ENCODE assay signal across 28 mouse cellular contexts in the genomic region with DNA sequence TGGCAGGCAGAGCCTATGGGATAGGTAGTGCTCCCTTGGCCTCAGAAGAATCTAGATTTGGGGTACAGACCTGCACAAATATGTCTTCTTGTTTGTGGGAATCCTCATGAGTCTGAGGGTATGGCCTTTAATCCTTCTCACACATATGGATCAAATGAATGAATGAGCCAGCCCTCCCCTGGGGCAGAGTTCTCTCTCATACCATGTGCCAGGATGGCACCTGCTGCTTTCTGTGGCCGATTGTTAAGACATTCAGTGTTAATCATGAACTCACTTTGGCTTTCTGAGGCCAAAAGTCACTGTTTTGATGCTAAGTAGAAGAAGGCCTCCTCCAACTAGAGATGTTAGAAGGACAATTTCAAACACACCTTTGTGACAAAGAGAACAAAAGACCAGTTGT.
DNase-seq lines count a peak whose midpoint lies in the region; ATAC-seq and TF ChIP-seq lines count a peak whose summit lies in the region.
"Had no signal": no experiment of that assay in that cellular context is flagged by ENCODE, and none has a peak within 500 bp of the region (broad histone marks: within the 10 kb centered on the region; RNA-seq: fewer than 3 reads in every experiment).

No protein-coding gene starts in this region.

- H3K36me3 ChIP-seq in heart, embryonic 12.5 days, result no peaks in the 10 kb centered on the region
- no peaks in the 10 kb centered on the region for H3K36me3 ChIP-seq in kidney, adult 2 months (ENCODE audit: control insufficient read depth, insufficient read depth, low read length)
- H3K36me3 ChIP-seq in kidney, embryonic 16.5 days (ENCODE audit: insufficient read depth, low read length), result no peaks in the 10 kb centered on the region
- H3K36me3 ChIP-seq: embryonic facial prominence, embryonic 10.5 days; embryonic facial prominence, embryonic 13.5 days; heart, embryonic 13.5 days had no signal

- H3K4me2 ChIP-seq in heart, embryonic 12.5 days, result no peak overlapping the region
- H3K4me2 ChIP-seq in kidney, embryonic 16.5 days (replicated peaks; ENCODE audit: low read depth, low read length), result no peak overlapping the region
- H3K4me2 ChIP-seq: embryonic facial prominence, embryonic 13.5 days; forebrain, embryonic 13.5 days; heart, embryonic 13.5 days; hindbrain, embryonic 14.5 days had no signal

- 68% methylated on average over 1 of the region's 1 CpGs for WGBS in heart, embryonic 12.5 days
- WGBS in kidney, adult 2 months, result 35% methylated on average over 1 of the region's 1 CpGs
- 66% methylated on average over 1 of the region's 1 CpGs for WGBS in kidney, embryonic 16.5 days

- DNase-seq in heart, adult 11 months, result peak; percentile 41
- peak; percentile 84 for DNase-seq in kidney, adult 2 months
- peak; percentile 59 for DNase-seq in kidney, postnatal 14 days
- no peak for DNase-seq in left cerebral cortex, adult 8-10 months (ENCODE audit: low spot score in 2 of 2)
- DNase-seq in testis, postnatal 14 days (ENCODE audit: low spot score), result no peak
- DNase-seq: adrenal gland, adult 2 months; adrenal gland, postnatal 14 days; B cell, adult 2 months; cerebellum, adult 11 months; cerebellum, adult 8-10 months; cerebellum, postnatal 10 days; cerebellum, postnatal 36 days; embryo, embryonic 11 days; gastrocnemius, adult 2 months; gastrocnemius, postnatal 14 days; heart, adult 18-20 months; heart, postnatal 14 days; heart, postnatal 4 days had no signal

- peaks cover 4% of the 10 kb centered on the region; the same call in 1 of the 2 replicates for H3K4me1 ChIP-seq in heart, embryonic 12.5 days (replicated peaks)
- H3K4me1 ChIP-seq in kidney, adult 2 months (ENCODE audit: control insufficient read depth, insufficient read depth, low read length), result peaks cover 6% of the 10 kb centered on the region
- no peaks in the 10 kb centered on the region for H3K4me1 ChIP-seq in kidney, embryonic 16.5 days (ENCODE audit: insufficient read depth, low read length)
- H3K4me1 ChIP-seq: embryonic facial prominence, embryonic 10.5 days; embryonic facial prominence, embryonic 13.5 days; forebrain, embryonic 13.5 days had no signal

- no peak overlapping the region for H3K4me3 ChIP-seq in heart, embryonic 12.5 days
- no peak overlapping the region for H3K4me3 ChIP-seq in kidney, adult 2 months (ENCODE audit: insufficient read depth, low read depth, low read length)
- no peak overlapping the region for H3K4me3 ChIP-seq in kidney, embryonic 16.5 days (ENCODE audit: low read length)
- H3K4me3 ChIP-seq: embryonic facial prominence, embryonic 10.5 days; embryonic facial prominence, embryonic 13.5 days; erythroblast, embryonic 14.5 days; forebrain, embryonic 13.5 days; gastrocnemius, adult 2 months; heart, embryonic 13.5 days had no signal

- H3K27me3 ChIP-seq in heart, embryonic 12.5 days (replicated peaks), result no peaks in the 10 kb centered on the region
- H3K27me3 ChIP-seq in kidney, adult 2 months (replicated peaks; ENCODE audit: control insufficient read depth, insufficient read depth, low read length), result no peaks in the 10 kb centered on the region
- no peaks in the 10 kb centered on the region for H3K27me3 ChIP-seq in kidney, embryonic 16.5 days (ENCODE audit: insufficient read depth, low read length)
- H3K27me3 ChIP-seq: embryonic facial prominence, embryonic 13.5 days; forebrain, embryonic 13.5 days; heart, embryonic 13.5 days had no signal

- no peak for ATAC-seq in heart, embryonic 12.5 days (ENCODE audit: insufficient number of reproducible peaks, low FRiP score)
- ATAC-seq in kidney, embryonic 16.5 days (ENCODE audit: low FRiP score, low TSS enrichment), result no peak
- ATAC-seq: forebrain, embryonic 13.5 days; forebrain, embryonic 16.5 days; hindbrain, postnatal 0 days had no signal

- no peak for TF ChIP-seq CTCF in kidney, adult 2 months (conservative IDR thresholded peaks at IDR 0.05; ENCODE audit: insufficient read depth, insufficient read length, low read depth, low read length)

- 0 out of 2 replicates have a peak, but pooled peaks cover 5% of the 10 kb centered on the region for H3K9me3 ChIP-seq in heart, embryonic 12.5 days (replicated peaks)
- H3K9me3 ChIP-seq in kidney, embryonic 16.5 days (ENCODE audit: low read length), result no peaks in the 10 kb centered on the region
- H3K9me3 ChIP-seq: embryonic facial prominence, embryonic 13.5 days had no signal

- H3K9ac ChIP-seq in heart, embryonic 12.5 days, result no peak overlapping the region
- H3K9ac ChIP-seq in kidney, embryonic 16.5 days (replicated peaks; ENCODE audit: low read length), result no peak overlapping the region
- H3K9ac ChIP-seq: embryonic facial prominence, embryonic 13.5 days; forebrain, embryonic 13.5 days; heart, embryonic 13.5 days; hindbrain, embryonic 14.5 days had no signal

- TF ChIP-seq POLR2A in kidney, adult 2 months (IDR thresholded peaks at IDR 0.05; ENCODE audit: low read depth, low read length), result no peak

- no peak overlapping the region for H3K27ac ChIP-seq in heart, embryonic 12.5 days (ENCODE audit: poor library complexity, severe bottlenecking)
- no peak overlapping the region for H3K27ac ChIP-seq in kidney, adult 2 months (ENCODE audit: insufficient read depth, low read depth, low read length)
- no peak overlapping the region for H3K27ac ChIP-seq in kidney, embryonic 16.5 days (ENCODE audit: low read length)
- H3K27ac ChIP-seq: embryonic facial prominence, embryonic 10.5 days; embryonic facial prominence, embryonic 13.5 days; forebrain, embryonic 13.5 days; gastrocnemius, adult 2 months; heart, embryonic 13.5 days; hindbrain, embryonic 14.5 days; hindbrain, postnatal 0 days had no signal

Comparison
In these comparisons a context has a peak if more than half of its experiments do, and no peak if none do; other contexts are left out.
1. DNase-seq: peak in heart, adult 11 months (single experiment), kidney, adult 2 months (single experiment) and kidney, postnatal 14 days (single experiment); none in left cerebral cortex, adult 8-10 months (0 of 2) and testis, postnatal 14 days (single experiment).